Mouse (Mus musculus) adrenal gland, postnatal 14 days (tissue): ENCODE measurements at regions not wholly inside any gene's neighbourhood (a gene's known extent, or its start where the extent isn't known, plus 50 kb on each side); places are given as distances from the start of the nearest gene placed in this dataset.

Experiments used
- DNase-seq: peaks from one replicate; pipeline ENCODE4 v3.0.0; 2021; ENCODE audit warnings: mixed read lengths

DNA sequence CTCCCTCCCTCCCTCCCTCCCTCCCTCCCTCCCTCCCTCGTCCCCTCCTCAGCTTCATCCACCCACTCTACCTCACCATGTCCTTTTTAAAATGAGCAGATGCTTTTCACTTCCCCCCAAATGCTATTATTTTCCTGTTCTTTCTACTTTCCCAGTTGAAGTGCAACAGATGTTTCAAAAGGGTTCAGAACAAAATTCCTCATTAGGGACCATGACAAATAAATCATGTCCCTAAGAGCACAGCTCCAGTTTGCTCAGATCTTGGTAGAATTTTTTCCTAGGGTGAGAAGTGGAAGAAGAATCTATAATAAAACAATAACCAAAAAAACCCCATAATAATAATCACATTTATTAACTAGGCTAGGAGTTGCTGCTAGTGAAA, 323.5 kb downstream of the Etaa1 start:
- DNase-seq = no peak

DNA sequence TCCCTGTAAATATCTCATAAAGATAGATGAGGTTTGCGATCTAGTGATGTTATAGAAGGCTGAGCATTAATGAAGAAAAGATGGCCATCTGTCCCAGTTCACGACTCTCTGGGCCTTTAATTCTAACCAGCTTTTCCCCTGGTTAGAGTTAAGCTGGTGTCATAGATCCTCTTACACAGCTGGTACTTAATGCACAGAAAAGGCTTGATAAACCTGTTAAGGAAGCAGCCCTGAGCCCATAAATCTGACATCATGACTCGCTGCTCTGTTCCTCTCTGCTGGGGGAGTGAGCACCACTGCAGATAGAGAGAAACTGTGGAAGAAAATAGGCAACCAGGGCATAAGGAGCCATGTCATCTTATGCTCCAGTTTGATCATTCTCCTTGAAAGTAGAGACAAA, 316.5 kb downstream of the Etaa1 start:
- no peak for DNase-seq

- no peak for DNase-seq
These were observed 313.8 kb downstream of the Etaa1 start for GRCm38 (mm10) chr11:17639922-17640321.

DNA sequence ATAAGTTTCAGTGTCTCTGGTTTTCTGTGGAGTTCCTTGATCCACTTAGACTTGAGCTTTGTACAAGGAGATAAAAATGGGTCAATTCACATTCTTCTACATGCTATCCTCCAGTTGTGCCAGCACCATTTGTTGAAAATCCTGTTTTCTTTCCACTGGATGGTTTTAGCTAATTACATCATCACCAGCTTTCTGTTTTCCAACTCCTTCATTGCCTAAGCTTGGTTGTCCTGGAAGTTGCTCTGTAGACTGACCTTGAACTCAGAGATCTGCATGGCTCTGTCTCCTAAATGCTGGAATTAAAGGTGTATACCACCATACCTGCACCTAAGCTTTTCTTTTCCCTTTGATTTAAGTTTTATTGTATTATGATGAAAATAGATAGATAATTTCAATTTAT, 306.2 kb downstream of the Etaa1 start:
- no peak for DNase-seq

DNA sequence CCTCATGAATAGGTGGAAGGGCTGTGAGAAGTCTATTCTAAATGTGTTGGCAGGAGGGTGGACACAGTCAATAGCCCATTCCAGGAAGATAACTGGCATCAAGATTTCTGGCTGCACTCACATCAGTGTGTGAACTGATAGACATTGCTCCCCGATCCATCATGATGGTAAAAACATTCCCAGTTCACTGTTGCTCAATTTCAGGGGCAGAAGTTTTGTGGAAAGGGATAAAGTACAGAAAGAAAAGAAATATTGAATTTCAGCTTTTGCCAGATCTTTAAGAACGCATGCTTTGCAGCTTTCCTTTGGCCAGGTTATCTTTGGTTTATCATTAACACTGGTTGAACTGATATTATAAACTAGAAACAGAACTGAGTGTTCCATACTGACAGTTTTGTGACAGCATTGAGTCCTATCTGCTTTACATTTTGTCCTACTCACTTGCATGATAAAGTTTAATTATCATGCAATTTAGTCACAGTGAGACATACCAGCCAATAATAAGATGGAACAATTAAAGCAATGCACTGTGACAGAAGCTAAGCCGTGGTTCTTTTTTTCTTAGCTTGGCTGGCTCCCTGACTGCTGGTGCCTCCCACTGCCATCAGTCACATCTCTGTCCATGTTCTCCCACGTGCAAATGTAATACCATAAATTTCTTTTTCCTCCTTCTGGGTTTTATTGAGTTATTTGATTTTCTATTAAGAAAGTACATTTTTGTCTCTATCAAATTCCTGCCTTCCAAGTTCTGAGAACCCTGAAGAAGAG, 302.1 kb downstream of the Etaa1 start:
- no peak for DNase-seq

- no peak for DNase-seq
These were observed 297.8 kb downstream of the Etaa1 start for GRCm38 (mm10) chr11:17655840-17656239.

GRCm38 (mm10) chr11:17657720-17658119, 296.0 kb downstream of the Etaa1 start:
- no peak for DNase-seq

- DNase-seq = no peak
These were observed 295.4 kb downstream of the Etaa1 start for GRCm38 (mm10) chr11:17658289-17658688.

DNA sequence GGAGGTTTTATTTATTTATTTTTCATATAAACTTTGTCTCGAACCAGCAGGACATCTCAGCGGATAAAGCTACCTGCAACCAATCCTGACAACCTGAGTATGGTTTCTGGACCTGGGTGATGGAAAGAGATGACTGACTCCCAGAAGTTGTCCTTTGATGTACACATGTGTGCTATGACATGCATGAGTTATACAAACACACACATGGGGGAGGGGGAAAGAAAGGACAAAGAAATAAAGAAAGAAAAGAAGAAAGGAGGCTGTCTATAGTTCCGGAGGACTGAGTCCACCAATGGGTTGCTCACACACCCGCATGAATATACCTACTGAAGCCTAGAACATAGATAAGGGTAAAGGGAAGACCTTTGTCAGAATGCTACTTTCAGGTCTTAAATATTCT, 295.0 kb downstream of the Etaa1 start:
- no peak for DNase-seq

- peak; percentile 50 for DNase-seq
These were observed 289.8 kb downstream of the Etaa1 start for GRCm38 (mm10) chr11:17663893-17664292.

GRCm38 (mm10) chr11:17665624-17666552, 287.8 kb downstream of the Etaa1 start:
- DNase-seq = no peak

DNA sequence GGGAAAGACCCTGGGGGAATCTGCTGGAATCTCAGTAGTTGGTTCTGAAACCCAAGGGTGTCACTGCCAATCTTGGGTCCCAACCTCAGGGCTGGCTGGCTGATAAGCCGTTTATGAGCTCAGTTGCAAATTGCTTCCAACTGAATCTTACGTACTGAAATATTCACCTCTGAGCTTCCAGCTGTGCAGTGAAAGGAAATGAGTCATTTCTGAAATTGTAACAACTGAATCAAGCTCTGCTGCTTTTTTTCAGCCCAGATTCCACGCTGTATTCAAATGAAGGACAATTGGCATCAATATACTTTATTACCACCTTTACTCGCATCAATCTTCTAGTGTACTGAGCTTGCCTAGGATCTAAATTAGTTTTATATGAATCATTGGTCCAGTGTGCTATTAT, 272.7 kb downstream of the Etaa1 start:
- no peak for DNase-seq

- DNase-seq = peak; percentile 73
These were observed 268.0 kb downstream of the Etaa1 start for GRCm38 (mm10) chr11:17685711-17686113.

DNA sequence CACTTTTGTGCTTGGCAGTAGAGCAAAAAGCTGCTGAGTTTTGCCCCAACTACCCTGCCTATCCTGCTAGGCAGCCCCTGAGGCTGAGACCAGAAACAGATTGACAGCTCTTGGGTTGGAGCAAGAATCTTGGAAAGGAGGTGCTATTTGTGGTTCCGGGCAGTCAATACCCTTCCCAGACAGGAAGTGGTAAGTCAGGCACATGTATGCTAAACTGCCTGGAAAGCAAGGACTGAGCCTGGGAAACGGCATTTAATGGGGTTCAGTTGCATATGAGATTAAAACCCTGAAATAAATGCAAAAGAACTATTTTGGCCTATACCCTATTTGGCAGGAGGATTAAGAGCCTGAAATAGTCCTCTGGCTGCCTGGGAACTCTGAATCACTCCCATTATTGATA, 266.9 kb downstream of the Etaa1 start:
- DNase-seq = no peak

DNA sequence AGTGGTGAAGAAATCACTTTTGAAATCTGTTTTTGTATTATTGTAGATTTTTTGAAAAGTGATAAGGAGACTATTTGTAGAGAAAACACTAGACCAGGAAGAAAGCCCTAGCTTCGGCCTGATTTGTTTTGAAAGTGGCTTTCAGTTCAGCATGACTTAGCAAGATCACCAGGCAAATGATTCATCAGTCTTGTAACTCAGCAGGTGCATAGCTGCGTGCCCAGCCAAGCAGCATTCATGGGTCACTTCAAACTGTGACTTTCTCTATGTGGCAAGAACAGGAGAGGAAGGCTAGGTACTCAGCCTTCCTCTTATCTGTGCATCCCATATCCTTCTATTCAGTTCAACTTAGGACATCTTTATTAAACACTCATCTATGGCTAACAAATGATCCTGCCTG, 259.5 kb downstream of the Etaa1 start:
- DNase-seq = no peak

GRCm38 (mm10) chr11:17708769-17709168, 244.9 kb downstream of the Etaa1 start:
- DNase-seq = no peak

DNA sequence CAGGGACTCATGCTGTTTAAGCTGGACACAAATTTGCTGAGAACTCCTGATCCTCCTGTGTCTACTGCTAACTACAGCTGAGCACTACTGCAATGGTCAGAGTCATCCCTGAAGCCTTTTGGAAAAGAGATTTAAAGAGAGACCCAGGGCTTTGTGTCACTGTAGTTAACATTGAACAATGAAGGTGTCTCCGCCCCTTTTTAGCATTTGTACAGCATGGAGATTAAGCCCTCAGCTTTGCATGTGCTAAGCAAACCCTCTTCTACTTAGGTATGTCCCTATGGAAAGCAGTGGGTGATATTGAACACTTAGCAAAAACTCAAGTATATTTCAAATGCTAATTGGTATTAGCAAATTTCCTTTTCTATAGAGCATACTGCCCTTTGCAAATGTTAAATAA, 231.6 kb downstream of the Etaa1 start:
- DNase-seq = no peak

DNA sequence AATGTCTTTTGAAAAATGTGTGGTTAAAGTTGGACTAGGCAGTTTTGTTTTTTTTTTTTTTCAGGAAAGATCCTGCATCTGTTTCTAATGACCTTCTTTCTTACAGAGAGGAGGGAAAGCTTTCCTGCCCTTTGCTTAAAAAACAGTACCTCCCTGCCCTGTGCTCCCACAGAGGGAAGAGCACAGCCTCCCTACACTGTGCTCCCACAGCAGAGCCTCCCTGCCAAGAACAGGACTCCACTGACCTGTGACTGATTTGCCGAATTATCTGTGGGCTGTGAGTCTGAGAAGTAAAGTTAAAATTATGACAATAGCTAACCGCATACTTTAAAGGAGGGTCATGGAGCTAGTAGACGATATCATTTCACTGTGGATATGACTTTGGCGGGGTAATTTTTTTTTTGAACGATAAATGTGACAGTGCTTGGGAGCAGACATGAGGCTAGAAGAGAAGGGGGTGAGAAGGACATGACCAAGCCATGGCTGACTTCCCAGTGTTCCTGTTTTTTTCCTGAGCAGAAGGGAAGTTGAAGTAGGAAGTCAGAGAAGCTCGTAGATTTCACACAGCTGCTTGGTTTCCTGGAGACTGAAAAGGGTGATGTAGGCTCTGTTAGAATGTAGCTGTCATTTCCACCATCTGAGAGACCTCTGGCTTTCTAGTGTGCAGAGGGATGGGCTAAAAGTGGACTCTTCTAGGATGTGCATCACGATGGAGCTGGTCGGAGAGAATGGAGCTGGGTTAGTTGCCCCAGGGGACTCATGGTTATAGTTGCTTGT, 226.2 kb downstream of the Etaa1 start:
- DNase-seq = no peak

DNA sequence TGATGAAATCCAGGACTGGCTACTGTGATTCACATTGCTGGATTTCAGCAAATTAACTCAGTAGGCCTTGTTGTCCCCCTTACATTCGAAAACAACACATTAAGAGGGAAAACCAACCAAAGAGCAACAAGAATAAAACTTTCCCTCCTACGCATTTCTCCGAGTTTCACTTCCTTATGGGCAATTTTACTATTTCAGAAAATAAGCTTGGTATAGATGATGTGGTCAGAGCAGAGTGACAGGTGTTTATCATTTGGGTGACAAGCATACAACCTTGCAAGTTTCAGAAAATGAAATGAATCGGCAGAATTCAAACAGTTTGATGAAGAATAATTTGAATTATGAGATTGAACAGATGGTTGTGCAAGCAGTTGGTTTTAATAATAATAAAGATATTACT, 220.6 kb downstream of the Etaa1 start:
- DNase-seq = no peak

- no peak for DNase-seq
These were observed 219.2 kb downstream of the Etaa1 start for GRCm38 (mm10) chr11:17734519-17734918.

DNA sequence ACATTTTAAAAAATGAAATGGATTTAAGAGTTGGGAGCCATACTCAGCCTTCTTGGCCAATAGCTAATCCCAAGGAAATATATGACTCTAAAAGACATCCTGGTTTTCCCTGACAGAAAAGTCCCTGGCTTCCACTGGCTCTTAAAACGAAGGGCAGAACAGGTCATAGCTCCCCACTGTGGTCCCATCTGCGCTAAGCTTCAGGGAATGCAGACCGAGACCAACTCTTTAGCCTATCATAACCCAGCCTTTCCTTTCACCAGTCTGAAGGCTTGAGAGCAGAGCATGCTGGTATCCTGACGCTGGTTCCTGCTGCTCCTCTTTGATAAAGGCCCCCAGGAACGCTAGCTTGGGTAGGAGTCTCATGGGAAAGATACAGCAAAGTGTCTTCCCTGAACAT, 214.8 kb downstream of the Etaa1 start:
- no peak for DNase-seq

GRCm38 (mm10) chr11:17743821-17744220, 209.9 kb downstream of the Etaa1 start:
- DNase-seq = no peak

GRCm38 (mm10) chr11:17750345-17750744, 203.3 kb downstream of the Etaa1 start:
- DNase-seq = no peak
